Mouse (Mus musculus) ES-Bruce4 (cell line): Measurements from ENCODE around the gene Sufu.

ENCODE experiments used
- CTCF ChIP-seq: IDR thresholded peaks from one replicate; pipeline ENCODE4 v1.8.1; 2011; ENCODE audit warnings: low read depth, low read length
- POLR2A ChIP-seq: IDR thresholded peaks from one replicate; pipeline ENCODE4 v1.8.1; 2011; ENCODE audit warnings: low read length; ENCODE audit not compliant: insufficient read depth

GRCm38 (mm10) chr19:46374477-46375088, 22.1 kb upstream of the Sufu start:
- TF ChIP-seq CTCF (no peak), POLR2A (no peak)
